Mouse (Mus musculus): ENCODE results near the gene Msx3.

The Msx3 gene

DNA sequence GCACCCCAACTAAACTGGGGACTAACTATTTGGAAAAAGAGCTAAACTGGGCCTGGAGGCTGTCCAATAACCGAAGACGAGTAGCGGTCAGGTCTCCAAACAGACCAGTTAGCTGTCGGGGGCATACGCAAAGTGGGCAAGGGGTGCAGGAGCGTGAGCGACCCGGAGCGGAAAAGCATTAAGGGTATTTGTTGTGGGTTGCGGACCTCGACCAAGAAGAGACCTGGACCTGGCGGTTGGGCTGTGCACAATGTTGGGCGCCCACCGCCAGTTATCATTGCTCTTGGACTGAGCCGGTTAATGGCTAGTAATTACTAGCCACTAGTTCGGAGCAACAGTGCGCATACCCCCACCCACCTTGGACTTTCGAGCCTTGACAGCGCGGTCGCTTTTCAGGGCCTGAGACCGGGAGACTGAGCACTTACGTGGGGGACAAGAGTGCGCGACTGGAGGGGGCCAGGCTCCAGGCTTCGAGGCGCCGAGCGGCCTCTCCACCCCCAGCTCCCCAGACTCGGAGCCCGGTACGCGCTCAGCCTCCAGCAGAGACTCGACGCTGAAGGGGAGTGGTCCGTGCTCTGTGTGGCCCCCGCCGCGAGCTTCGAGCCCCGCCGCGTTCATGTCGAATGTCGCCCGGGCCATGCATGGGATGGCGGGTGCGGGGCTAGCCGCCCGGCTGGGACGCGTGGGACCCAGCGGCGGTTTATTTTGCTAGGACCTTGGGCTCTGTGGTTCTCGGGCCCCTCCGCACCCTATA lies at the start of gene Msx3:
Gene Msx3 (minus strand): TSS at position 729 of the 754 bp plus-strand sequence.
- no peak for DNase-seq

DNA sequence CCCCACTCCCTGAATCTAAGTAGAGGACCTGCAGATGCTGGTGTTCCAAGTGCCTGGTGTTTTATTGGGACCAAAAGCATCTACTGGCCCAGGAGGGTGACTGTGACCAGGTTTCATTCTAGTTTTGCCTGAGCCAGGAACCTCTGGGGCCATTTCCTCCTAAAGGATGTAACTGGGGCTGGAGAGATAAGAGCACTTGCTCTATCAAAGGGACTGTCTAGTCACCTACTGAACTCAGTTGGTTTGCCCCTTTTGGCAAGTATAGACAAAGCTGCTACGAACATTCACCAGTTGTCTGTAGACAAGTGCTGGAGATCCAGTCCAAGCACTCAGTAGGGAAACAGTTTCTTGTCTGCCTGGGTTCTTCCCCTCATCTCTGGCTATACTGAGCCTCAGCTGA lies 49.6 kb upstream of the Msx3 start:
- DNase-seq, result no peak

DNA sequence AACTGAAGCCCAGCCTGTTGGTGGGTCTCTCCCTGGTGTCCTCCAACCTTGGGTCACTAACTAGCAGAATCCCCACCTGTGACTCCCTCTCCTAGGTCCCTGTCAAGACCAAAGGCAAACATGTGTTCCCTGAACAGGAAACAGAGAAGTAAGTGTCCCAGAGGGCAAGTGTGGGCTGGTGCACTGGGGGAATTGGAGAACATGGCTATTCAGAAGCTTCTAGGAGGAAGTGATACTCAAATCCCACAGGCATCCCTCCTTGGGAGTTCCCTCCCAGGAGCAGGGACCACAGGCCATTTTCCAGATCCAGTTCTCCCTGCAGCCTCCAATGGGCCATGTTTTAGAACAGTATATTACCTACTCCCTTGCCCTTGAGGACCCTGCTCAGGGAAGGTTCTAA lies 47.2 kb upstream of the Msx3 start:
- no peak for DNase-seq

DNA sequence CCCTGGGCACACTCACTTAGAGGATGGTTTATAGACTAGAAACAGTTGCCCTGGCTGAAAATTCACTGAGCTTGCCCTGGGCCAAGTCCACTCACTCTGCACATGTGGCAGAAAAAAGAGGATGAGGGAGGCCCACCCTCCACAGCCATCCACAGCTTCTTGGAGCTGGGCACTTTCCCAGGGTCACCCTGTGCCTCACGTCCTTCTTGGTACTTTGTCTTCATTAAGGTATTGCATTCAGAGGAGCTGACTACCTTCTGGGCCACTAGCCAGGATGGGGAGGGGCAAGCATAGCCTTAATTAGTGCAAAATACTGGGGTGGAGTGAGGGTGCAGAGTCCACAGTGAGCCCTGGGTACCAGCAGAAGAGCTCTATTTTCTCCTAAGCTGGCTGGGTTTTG lies 46.7 kb upstream of the Msx3 start:
- no peak for DNase-seq

DNA sequence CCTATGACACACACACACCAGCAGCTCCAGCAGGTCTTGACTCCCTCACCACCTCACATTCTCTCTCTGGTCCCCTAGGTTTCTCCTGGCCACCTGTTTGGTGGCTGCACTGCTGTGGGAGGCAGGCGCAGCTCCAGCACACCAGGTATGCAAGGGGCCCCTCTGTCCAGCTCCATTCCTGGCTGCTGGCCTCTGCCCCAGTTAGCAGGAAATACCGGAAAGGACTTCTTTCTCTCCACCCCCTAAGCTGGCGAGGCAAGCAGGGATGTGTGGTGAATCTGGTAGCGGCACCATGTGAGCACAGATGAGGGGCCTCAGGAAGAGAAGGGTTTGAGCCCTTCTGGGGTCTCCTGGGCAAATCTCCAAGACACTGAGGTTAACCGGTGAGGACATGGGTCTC lies 46.1 kb upstream of the Msx3 start:
- no peak for DNase-seq

DNA sequence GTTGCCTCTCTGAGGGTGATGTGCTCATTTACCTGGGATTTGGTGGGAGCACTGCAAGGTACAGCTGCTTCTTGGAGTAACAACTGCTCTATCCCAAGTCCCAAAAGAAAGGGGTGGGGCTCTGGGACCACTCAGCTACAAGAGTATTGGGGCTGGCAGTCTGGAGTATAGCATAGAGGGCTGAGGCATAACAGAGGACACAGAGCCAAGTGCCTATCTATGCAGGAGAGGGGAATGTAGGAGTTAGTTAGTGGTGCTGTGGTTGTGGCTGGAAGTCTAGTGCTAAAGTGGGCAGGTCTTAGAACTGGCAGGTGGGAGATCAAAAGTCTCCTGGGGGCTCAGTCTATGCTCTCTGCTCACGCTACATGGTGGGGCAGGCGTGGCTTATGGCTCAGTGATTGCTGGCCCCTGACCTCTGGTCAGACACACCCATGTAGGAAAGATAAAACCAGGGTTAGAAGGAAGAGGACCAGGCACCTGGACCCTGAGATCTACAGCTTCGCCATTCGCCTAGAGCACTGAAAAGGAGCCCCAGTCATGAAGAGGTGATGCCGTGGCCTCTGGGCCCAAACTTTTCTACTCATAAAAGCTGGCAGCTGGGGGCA lies 44.1 kb upstream of the Msx3 start, which contains the start of gene Prap1:
Gene Prap1 (plus strand): TSS at position 472 of the 605 bp plus-strand sequence.
- DNase-seq, result no peak

DNA sequence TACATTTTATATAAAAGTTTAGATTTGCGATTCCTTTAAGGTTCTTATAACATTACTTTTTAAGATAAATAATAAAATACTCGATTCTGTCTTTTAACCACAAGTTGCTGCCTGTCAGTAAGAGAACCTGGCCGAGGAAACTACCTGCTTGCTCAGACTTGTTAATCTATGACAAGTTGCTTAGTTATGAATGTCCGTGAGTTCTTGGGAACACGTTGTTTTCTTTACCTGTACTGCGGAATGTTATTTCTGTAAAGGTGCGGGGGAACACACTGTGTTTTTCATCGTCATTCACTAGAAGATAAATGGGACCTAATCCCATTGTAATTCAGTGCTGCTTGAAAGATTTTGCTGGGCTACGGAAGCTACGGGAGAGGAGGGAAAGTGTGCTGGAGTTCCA lies 41.7 kb upstream of the Msx3 start:
- DNase-seq, result no peak

DNA sequence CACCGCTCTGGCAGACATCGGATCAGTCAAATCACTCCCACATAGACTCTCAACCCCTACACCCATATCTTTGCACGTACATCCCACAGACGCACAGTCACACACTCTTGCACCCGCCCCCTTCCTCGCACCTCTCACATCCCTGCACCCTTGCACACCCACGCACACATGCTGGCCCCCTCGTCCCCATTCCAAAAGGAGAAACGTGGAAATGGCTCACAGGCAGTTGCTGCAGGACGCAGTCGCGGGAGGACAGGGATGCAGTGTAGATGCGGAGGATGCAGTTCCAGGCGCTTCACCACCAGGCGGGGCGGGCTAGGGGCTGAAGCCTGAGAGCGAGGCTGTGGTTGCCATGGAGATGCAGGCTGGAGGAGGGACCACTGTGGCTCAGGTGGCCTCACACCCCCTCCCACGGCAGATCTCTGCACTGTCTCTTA lies 33.4 kb upstream of the Msx3 start, which contains the start of gene Caly:
Gene Caly (minus strand): TSS at position 307 of the 437 bp plus-strand sequence.
- peak; percentile 21 to 45 for DNase-seq

DNA sequence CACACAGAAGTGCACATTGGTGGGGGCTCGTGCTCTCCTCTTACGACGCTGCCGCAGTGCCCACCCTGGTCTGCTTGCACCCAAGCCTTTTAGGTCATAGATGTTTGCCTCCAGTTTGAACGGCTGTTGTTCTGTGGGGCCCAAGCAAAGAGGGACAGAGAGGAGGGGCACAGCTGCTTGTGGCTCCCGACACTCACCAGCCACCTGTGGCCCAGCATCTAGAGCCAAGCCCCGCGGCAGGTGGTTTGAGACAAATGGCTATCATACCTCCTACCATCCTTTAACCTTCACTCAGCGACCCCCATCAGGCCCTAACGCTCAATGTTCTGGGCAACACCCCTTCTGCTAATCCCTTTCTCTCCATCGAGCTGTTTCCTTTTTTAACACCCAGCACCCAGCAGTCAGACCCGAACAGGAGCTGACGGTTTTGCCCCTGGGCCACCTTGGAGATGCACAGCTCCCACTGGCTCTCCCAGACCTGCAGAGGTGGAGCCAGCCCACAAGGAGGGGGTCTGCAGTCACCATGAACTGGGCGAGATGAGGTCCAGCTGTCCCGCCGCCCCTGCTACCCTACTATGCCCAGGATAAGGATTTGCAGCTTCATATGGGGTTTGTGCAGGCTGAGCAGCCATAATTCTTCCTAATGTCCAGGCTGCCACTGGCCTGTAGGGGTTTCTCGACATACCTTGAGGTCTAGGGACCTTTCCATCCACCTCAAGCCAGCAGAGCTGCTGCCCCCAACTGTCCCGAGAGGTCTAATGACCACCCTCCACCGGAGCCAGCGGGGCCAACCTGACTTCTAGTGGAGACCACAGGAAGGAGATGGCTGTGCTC lies 32.7 kb upstream of the Msx3 start:
- no peak for DNase-seq

DNA sequence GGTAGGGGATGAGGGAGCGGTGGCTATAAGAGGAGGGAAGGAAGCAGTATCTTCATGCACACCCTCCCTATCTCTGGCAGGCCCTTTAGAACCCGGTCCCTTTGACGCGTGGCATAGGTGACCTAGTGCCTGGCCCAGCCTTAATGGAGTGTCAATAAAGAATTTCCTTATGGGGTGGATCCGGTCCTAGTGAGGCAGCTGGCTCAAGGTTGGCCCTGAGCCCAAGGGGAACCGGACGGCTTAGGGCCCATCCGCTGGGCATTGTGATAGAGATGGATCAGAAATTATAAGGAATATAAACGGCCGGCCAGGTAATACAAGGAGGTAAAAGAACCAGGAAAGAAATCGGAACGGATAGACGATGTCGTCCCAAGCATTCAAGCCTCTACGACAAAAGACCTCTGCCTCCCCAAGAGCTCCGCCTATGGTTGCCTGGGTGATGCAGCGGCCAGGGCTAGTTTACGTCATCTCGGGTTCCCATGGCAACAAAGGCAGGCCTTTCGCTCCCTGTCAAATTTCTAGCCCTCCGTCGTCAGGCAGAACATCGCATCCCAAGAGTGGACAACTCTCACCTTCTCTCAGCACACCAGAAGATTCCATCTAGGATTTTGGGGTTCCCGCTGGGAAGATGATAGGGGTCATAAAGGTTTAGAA lies 31.7 kb upstream of the Msx3 start:
- peak; percentile 25 to 43 for DNase-seq

DNA sequence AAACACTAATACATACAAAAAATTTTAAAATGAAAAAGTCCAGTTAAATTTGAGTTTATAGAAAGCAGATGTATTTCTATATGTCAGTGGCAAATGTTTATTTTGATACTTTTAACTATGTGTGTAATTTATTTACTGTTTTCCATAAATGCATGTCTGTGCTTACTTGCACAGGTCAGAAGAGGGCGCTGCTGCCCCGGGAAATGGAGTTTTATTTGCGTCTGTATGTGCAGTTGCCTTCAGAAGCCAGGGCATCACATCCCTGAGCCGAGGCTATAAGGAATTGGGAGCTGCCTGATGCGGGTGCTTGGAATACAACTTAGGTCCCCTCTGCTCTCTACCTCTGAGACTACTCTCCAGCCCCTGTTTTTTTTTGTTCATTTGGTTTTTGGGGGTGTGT lies 29.8 kb upstream of the Msx3 start:
- DNase-seq, result peak; percentile 47 to 51

DNA sequence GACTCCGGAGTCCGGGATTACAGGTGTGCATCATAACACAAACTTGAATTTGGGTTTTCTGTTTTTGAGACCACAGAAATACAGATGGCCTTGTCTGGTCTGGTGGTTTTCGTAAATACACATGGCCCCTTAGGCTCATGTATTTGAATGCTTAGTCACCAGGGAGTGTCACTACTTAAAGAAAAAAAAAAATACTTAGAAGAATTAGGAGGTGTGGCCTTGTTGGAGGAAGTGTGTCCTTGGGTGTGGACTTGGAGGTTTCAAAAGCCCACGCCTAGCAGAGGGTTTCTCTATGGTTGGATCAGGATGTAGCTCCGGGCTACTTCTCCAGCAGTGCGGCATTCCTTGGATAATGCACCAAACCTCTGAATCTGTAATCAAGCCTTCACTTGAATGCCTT lies 28.8 kb upstream of the Msx3 start:
- no peak for DNase-seq

DNA sequence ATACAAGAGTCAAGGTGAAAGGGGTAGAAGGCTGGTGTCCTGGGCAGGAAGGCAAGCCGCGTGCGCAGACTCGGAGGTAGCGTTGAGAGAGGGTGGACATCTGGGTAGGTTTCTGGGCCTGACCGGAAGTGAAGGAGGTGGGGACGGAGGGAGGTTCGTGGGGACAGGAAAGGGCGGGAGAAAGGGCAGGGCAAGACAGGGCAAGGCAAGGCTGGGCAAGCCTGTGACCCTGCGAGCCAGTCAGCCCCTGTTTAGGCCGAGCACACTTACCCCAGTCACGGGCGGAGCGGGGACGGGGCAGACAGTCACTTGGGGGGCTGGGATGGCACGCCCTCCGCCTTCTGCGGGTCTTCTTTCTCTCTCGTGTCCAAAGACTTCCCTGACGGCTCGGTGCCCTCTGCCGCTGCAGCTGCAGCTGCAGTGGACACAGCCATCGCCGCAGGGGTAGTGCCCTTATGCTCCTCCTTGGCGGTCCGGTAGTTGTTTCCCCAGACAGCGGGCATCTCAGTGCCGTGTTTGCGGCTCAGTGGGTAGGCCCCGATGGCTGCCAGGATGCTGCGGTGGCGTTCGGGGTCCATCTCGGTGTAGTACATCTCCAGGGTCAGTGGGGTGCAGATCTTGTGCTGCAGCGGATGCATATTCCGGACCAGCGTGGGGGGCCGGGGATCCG lies 21.3 kb upstream of the Msx3 start:
- DNase-seq, result no peak

DNA sequence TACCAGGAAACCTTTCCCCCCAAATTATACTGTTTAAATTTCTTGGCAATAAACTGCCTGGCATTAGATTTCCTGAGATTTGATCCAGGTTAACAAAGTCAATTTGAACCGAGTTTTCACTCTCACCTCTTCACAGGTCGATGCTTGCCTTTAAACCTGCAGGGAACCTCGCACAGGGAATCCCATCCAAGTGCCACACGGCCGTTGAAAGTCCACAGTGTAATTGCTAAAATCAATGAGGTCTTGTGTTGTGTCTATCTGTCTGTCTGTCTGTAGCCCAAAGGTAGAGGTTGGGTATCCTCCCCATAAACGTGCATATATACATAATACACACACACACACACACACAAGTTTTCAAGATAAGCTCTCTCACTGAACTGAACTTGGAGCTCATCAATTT lies 18.5 kb upstream of the Msx3 start:
- no peak for DNase-seq

DNA sequence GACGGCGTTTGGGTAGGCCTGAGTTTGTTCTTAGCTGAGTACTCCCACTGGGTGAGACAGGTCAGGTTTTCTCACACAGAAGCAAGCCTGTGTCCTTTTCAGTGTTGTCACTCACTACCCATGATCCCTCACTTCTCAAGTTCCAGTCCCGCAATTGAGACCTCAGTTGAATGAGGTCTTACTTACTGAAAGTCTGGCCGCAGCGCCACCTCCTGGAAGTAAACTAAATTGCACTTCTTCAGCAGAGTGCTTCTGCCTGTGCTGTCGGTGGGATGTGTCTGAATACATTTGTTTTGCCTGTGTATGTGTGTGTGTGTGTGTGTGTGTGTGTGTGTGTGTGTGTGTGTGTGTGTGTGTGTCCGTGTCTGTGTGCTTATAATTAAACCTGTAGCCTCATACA lies 14.2 kb upstream of the Msx3 start:
- DNase-seq, result peak; percentile 46 to 63

DNA sequence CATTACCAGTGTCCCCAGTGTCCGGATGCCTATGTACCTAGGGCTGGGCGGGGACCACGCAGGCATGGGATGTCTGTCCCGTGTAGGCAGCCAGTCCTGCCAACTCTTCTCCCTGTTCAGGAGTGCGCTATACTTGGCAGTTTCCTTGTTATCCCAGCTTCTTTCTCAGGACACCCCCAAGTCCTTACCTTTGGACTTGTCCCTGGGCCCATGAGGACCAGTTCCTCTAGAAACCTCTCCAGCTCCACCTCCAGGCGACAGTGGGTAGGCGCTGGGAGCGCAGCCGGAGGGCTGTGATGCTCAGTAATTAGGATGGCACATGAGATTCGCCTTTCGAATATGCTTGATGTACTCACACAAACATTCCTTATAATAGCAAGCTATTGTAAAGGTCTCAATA lies 13.4 kb upstream of the Msx3 start:
- no peak for DNase-seq

DNA sequence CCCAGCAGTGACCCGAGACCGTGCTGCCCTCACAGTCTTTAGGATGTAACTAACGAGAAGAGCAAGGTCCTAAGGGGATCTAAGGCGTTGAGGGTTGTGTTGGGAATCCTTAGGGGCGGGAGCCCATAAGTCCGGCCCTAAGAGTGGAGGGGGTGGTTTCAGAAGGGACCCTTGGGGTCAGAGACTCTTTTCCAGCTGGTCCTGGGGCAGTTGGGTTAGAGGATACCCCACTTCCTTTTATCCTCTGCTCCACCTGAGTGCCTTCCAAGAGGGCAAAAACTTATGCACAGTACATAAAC lies 12.9 kb upstream of the Msx3 start:
- no peak for DNase-seq

DNA sequence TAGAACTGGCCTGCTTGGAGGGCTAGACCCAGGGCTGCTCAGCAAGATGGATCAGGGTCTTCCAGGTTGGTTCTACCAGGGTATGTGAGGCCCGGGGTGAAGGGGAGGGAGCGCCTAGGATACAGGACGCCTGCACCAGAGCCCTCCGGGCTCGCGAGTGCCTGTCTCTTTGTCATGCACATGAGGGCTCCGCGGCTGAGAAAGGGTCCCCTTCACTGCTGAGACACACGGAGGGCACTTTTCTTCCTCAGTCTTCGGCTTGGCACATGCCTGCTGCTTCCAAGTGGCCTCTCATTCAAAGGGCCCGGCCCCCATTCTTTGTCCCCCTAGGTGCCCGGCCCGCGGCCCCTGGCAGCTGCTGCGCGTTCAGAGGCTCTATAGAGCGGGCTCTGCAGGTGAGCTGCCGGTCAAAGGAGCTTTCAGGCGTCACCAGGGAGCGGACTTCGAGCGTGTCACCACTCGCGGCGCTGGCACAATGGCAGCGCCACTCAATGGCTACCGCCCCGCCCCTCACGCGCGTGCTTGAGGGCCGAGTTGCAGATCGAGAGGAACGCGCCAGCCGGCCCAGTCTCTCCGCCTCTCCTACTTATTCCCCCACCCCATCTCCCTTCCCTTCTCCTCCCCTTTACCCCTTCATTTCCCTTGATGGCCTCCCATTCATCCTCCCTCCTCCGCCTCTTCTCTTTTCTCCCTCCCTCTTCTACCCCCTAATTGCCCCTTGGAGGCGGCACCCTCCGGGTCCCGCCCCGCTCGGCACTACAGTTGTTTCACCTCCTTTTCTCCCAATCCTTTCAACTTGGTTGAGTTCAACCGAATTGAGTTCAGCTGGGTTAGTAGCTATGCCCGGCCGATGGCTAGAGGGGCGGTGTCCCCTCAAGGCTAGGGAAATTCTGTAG lies 12.3 kb upstream of the Msx3 start:
- DNase-seq, result no peak

DNA sequence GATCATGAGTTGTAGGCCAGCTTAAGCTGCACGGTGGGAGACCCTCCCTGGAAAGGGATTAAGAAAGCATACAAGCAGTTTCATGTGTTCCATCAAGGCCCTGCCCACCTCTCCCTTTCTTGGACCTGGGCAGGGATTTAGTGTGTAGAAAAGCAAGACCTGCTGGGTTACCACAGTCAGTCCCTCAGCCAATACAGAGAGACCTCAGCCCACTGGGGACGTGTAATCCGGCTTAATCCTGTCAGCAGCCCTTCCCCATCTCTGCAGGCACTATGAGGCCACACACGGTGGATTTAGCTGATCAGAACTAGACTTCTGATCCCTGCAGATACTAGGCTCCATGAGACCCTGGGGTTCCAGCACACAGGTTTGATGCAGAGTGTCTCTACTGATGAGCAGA lies 10.7 kb upstream of the Msx3 start:
- no peak for DNase-seq

DNA sequence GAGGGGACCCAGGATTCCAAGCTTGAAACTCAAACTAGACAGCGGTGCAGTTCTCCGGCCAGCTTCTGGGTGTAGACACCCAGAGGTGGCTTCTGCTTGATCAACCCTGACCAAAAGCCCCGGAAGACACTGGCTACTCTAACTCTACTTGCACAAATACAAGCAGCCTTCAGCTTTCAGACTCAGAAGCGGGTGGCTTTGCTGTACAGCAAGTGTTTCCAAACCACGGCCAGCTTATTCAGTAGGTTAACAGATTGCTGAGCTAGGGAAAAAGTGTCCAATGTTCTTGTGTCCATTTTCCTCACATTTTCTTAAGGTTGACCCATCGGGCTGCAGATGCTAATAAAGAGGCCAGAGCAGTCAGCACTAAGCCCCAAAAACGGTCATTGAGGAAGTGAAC lies 9.6 kb upstream of the Msx3 start:
- no peak for DNase-seq

Data from thymus, postnatal 36 days (tissue).